Comparison of ENCODE assay signal across 17 mouse cellular contexts in genomic region chr16:25682533-25682932, GRCm38 (mm10). TPM values are rescaled to one million over a fixed set of nuclear protein-coding genes. Genes with fewer than 3 reads are reported as not detected.
DNase-seq lines count a peak whose midpoint lies in the region; ATAC-seq and TF ChIP-seq lines count a peak whose summit lies in the region.
"Had no signal": no experiment of that assay in that cellular context is flagged by ENCODE, and none has a peak within 500 bp of the region (broad histone marks: within the 10 kb centered on the region; RNA-seq: fewer than 3 reads in every experiment).

No protein-coding gene starts in this region.

- H3K4me2 ChIP-seq in embryonic facial prominence, embryonic 14.5 days (ENCODE audit: low read depth, low read length) = no peak overlapping the region
- H3K4me2 ChIP-seq: embryonic facial prominence, embryonic 15.5 days; heart, embryonic 13.5 days had no signal

- no peak overlapping the region for H3K9ac ChIP-seq in embryonic facial prominence, embryonic 14.5 days (ENCODE audit: low read depth, low read length)
- H3K9ac ChIP-seq: embryonic facial prominence, embryonic 15.5 days; heart, embryonic 13.5 days; liver, postnatal 0 days had no signal

- no peak for TF ChIP-seq CTCF in layer of hippocampus, adult 2 months (conservative IDR thresholded peaks at IDR 0.05)

- DNase-seq in embryonic facial prominence, embryonic 14.5 days (ENCODE audit: low spot score) = peak; percentile 61
- DNase-seq in embryonic facial prominence, embryonic 10.5 days (ENCODE audit: low spot score) = no peak
- DNase-seq in kidney, postnatal 10 days = peak; percentile 22
- no peak for DNase-seq in kidney, adult 18-20 months
- peak; percentile 66 to 75 for DNase-seq in layer of hippocampus, adult 2 months (ENCODE audit: low spot score in 2 of 2)
- DNase-seq in right cerebral cortex, adult 2 months (ENCODE audit: low spot score in 2 of 2) = peak; percentile 14 to 34
- DNase-seq in yolk sac, embryonic 10.5 days (ENCODE audit: low spot score) = no peak
- no peak for DNase-seq in spleen, postnatal 10 days (ENCODE audit: low spot score in 2 of 2)
- DNase-seq: cerebellum, postnatal 25 days; liver, postnatal 0 days had no signal

- no peak for ATAC-seq in embryonic facial prominence, embryonic 14.5 days (ENCODE audit: low read depth)
- ATAC-seq: forebrain, embryonic 16.5 days; hindbrain, embryonic 16.5 days; liver, postnatal 0 days had no signal

- peaks cover 6% of the 10 kb centered on the region for H3K4me1 ChIP-seq in embryonic facial prominence, embryonic 14.5 days (ENCODE audit: control insufficient read depth, insufficient read depth, low read length)
- H3K4me1 ChIP-seq in embryonic facial prominence, embryonic 10.5 days = peaks cover 23% of the 10 kb centered on the region
- H3K4me1 ChIP-seq: embryonic facial prominence, embryonic 15.5 days had no signal

- no peaks in the 10 kb centered on the region for H3K36me3 ChIP-seq in embryonic facial prominence, embryonic 14.5 days (ENCODE audit: control insufficient read depth, insufficient read depth, low read length)
- no peaks in the 10 kb centered on the region for H3K36me3 ChIP-seq in embryonic facial prominence, embryonic 10.5 days (replicated peaks)
- H3K36me3 ChIP-seq: embryonic facial prominence, embryonic 15.5 days; heart, embryonic 13.5 days; limb, embryonic 10.5 days; midbrain, embryonic 10.5 days had no signal

- H3K4me3 ChIP-seq in embryonic facial prominence, embryonic 14.5 days (ENCODE audit: low read depth, low read length) = no peak overlapping the region
- H3K4me3 ChIP-seq in embryonic facial prominence, embryonic 10.5 days = no peak overlapping the region
- H3K4me3 ChIP-seq in layer of hippocampus, adult 2 months = no peak overlapping the region
- H3K4me3 ChIP-seq: embryonic facial prominence, embryonic 15.5 days; heart, embryonic 13.5 days; limb, embryonic 10.5 days; midbrain, embryonic 10.5 days had no signal

- WGBS in embryonic facial prominence, embryonic 14.5 days = 40% methylated on average over 4 of the region's 4 CpGs
- whole genome bisulfite sequencing in embryonic facial prominence, embryonic 10.5 days = 81% methylated on average over 4 of the region's 4 CpGs

- no peaks in the 10 kb centered on the region for H3K27me3 ChIP-seq in embryonic facial prominence, embryonic 14.5 days (replicated peaks; ENCODE audit: control insufficient read depth, insufficient read depth, low read length)
- H3K27me3 ChIP-seq in embryonic facial prominence, embryonic 10.5 days (replicated peaks; ENCODE audit: low read depth, poor library complexity, severe bottlenecking) = no peaks in the 10 kb centered on the region
- H3K27me3 ChIP-seq: embryonic facial prominence, embryonic 15.5 days; heart, embryonic 13.5 days had no signal

- no peaks in the 10 kb centered on the region for H3K9me3 ChIP-seq in embryonic facial prominence, embryonic 14.5 days (ENCODE audit: control insufficient read depth, low read length)
- no peaks in the 10 kb centered on the region for H3K9me3 ChIP-seq in embryonic facial prominence, embryonic 10.5 days
- H3K9me3 ChIP-seq: embryonic facial prominence, embryonic 15.5 days; heart, embryonic 13.5 days; limb, embryonic 10.5 days; midbrain, embryonic 10.5 days had no signal

- no peak overlapping the region for H3K27ac ChIP-seq in embryonic facial prominence, embryonic 14.5 days (replicated peaks; ENCODE audit: low read depth, low read length)
- no peak overlapping the region for H3K27ac ChIP-seq in embryonic facial prominence, embryonic 10.5 days (replicated peaks)
- peak overlapping the region; percentile 71 for H3K27ac ChIP-seq in layer of hippocampus, adult 2 months
- H3K27ac ChIP-seq: embryonic facial prominence, embryonic 15.5 days; heart, embryonic 13.5 days; kidney, postnatal 0 days; limb, embryonic 10.5 days; midbrain, embryonic 10.5 days had no signal

RNA-seq across cellular contexts. Expression of gene Trp63, which starts 1.0 kb away (rescaled TPM):
- polyA plus RNA-seq in embryonic facial prominence, embryonic 14.5 days (2014; fragmentation: Nextera tagmentation; extraction: Ambion mirVana) = 35.8 and 40.8 TPM in 2 replicates
- polyA plus RNA-seq in embryonic facial prominence, embryonic 10.5 days (2016; fragmentation: Nextera tagmentation; extraction: Ambion mirVana) = 30.1 and 31.6 TPM in 2 replicates
- 1 to 10 TPM in 1 of 2 experiments, under 1 TPM in 1; 0.90 to 1.6 TPM for total RNA-seq in layer of hippocampus, adult 2 months (2021)

Comparison
In these comparisons a context has a peak if more than half of its experiments do, and no peak if none do; other contexts are left out.
1. DNase-seq: peak in embryonic facial prominence, embryonic 14.5 days (single experiment), kidney, postnatal 10 days (single experiment), layer of hippocampus, adult 2 months (2 of 2) and right cerebral cortex, adult 2 months (2 of 2); none in embryonic facial prominence, embryonic 10.5 days (single experiment), kidney, adult 18-20 months (single experiment), yolk sac, embryonic 10.5 days (single experiment) and spleen, postnatal 10 days (0 of 2).